Mouse (Mus musculus) urinary bladder, postnatal 4 days (tissue): ENCODE measurements at regions not wholly inside any gene's neighbourhood (a gene's known extent, or its start where the extent isn't known, plus 50 kb on each side); places are given as distances from the start of the nearest gene placed in this dataset.

Experiments used
- DNase-seq, 2 experiments: peaks; one replicate each; pipeline ENCODE4 v3.0.0; 2021 to 2022; ENCODE audit warnings: low spot score in 2 of 2

- DNase-seq, result no peak
Observed at GRCm38 (mm10) chr3:66738201-66739062, 242.8 kb upstream of the Rsrc1 start.

- no peak for DNase-seq
Observed at GRCm38 (mm10) chr3:66739356-66740014, 241.7 kb upstream of the Rsrc1 start.

DNA sequence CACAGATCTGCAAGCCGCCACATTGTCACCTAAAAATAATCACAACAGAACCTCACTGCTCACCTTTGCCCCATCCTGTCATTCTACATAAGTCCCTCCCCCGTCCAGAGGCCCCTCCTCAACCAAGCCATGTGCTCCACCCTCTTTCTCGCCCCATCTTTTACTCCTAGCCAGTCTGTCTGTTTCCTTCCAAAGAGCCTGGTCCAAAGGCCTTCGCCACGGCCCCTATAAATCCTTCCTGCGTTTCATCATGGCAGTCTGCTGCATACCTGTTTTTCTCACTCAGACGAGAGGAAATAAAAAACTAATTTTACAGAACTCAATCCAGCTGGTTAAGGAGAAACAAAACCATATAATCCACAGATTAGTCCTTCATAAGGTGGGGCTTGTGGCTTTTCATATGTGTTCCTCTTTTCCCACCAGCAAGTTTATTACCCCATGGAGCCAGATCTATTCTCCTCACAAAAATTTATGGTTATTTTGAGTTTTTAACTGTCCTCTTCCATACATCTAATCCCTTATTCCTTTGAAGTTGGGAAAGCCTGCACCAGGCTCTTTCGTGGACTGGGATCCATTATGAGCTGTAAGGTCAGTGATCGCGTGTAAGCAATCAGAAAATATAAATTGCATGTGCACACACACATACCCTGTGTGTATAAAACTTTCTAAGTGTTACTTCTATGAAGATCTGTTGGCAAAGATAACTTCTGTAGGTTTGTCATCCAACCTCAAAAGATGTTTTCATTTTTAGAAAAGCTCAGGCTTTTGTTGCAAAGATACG, 236.9 kb upstream of the Rsrc1 start:
- no peak for DNase-seq

- DNase-seq, result no peak
Observed at GRCm38 (mm10) chr3:66746373-66747072, 234.7 kb upstream of the Rsrc1 start.

GRCm38 (mm10) chr3:66747073-66747710, 234.0 kb upstream of the Rsrc1 start:
- DNase-seq, result no peak

DNA sequence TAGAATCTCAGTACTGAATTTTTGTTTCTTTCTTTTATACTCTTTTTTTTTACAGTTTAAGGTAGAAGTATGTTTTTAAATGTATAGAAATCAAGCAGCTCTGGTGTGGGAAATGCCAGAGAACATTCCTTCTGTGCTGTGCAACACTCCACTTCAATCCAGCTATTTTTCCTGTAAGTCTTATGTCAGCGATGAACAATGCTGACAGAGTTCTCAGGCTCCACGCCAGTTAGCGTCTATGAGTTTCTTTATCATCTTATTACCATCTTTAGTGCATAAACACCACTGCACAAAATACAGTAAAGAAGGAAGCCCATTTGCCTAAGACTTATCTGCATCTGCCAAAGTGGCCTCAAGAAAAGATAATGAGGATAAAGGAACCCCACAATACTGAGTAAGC, 223.0 kb upstream of the Rsrc1 start:
- DNase-seq, result no peak

DNA sequence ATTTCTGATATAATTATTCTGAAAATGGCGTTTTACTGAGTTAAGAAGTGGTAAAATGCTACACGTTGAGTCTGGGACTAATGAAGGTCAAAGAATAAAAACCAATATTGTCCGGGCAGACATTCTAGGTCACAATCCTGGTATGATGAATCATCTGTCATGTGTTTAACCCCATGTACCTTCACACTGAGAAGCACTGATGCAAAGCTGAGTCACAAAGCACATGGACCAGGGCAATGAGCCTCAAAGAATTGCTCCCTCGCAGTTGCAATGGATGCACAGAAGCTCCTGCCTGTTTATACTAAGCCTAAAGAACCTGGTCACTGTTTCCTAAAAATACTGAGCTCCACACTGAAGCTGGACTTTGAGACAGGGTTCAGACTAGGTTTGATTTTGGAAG, 221.3 kb upstream of the Rsrc1 start:
- DNase-seq, result no peak

- DNase-seq, result no peak
Observed at GRCm38 (mm10) chr3:66762446-66762845, 218.7 kb upstream of the Rsrc1 start.

DNA sequence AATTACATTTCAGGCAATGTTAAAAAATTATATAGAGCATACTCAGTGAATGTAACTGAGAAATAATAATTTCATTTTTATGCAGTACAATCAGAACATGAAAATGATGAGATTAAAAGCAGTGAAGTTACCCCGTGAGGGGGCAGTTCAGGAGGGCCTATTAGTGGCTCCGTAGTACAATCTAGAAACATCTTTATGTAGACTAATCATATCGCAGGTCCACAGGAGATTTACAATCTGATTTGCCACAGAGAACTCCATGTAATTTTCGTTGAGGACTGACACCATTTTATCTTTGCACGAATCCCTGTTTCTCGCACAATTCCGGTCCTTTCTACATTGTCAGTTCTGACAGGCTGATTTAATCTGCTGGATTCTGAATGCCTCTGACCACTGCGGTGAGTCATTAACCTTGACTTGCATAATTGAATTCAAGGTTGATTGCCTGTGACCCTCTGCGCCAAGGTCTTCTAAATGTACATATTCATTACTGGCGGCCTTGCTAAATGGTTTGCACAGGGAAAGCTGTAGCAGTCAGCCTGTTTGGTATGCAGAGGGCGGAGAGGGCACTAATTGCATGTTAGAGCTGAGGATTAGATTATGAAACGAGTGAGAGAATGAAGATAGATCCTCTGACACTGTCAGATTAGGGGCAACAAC, 183.7 kb upstream of the Rsrc1 start:
- no peak for DNase-seq

DNA sequence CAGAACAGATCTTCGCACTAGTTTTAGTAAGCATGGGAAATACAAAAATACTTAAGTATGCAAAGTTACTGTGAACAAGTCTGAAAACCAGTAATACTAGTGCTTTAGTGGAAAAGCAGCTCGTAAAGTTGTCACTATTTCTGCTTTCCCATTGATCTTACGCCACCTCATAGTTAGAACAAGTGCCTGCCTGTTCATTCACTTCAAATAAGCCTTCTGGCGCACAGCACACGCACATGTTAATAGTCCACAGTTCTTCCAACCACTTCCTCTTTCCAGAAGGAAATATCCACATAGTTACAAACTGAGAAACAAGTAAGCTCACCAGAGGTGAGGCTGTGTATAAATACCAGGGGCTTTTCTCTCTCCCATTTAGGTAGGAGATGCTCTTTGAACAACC, 182.9 kb upstream of the Rsrc1 start:
- DNase-seq, result no peak

DNA sequence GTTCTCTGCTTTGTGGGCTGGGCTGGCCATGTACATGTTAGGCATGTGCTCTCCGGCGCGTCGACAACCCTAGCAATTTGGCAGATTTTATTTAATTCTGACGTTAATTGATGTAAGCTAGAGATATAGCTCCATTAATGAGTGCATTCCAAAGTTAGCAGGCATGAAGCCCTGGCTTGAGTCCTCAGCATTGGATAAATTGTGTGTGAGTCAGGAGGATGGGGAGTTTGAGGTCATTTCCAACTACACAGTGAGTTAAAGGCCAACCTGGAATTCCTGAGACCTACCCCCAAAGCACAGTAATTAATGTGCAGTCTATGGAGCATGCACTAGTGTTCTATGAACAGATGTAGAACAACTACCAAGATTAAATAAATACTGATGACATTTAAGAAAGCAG, 178.7 kb upstream of the Rsrc1 start:
- no peak for DNase-seq

- no peak for DNase-seq
Observed at GRCm38 (mm10) chr3:66806176-66806575, 175.0 kb upstream of the Rsrc1 start.

- DNase-seq, result no peak
Observed at GRCm38 (mm10) chr3:66812686-66813445, 168.3 kb upstream of the Rsrc1 start.

DNA sequence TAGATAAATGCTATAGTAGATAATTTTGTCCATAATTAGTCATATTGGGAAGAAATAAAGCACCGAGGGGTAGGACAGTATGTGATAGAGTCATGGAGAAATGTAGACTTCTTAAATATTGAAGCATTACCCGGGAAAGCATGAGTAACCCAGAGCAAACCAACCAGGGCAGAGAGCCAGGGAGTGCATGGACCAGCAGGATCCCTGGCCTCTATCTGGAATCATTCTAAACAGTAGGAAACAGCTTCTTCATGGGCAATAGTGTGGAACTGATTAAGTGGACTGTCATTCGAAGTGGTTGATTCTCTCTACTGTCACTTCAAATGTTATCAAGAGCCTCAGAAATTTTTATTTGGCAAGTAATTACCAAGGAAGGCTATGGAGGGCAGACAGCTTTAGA, 155.4 kb upstream of the Rsrc1 start:
- no peak for DNase-seq
